Mouse (Mus musculus) bone marrow macrophage, adult 2 months (primary cell): ENCODE results near the gene Vamp9. TPM values are rescaled to one million over a fixed set of nuclear protein-coding genes. Genes with fewer than 3 reads are reported as not detected.

Experiments
- H3K27ac ChIP-seq: 2 replicates; pipeline ENCODE4 v1.5.1; 2012; ENCODE audit warnings: low read depth, low read length; ENCODE audit not compliant: insufficient read depth
- H3K4me1 ChIP-seq: 2 replicates; pipeline ENCODE4 v1.6.1; 2012; ENCODE audit warnings: low read length; ENCODE audit not compliant: control insufficient read depth, insufficient read depth
- H3K4me3 ChIP-seq: 2 replicates; pipeline ENCODE4 v1.5.1; 2012; ENCODE audit warnings: mild to moderate bottlenecking, low read length, moderate library complexity; ENCODE audit not compliant: insufficient read depth
- CTCF ChIP-seq: IDR thresholded peaks from 2 replicates; pipeline ENCODE4 v1.5.1; 2012; ENCODE audit warnings: low read depth, mild to moderate bottlenecking, low read length, moderate library complexity
- POLR2A ChIP-seq: IDR thresholded peaks from 2 replicates; pipeline ENCODE4 v1.6.1; 2012; ENCODE audit warnings: mild to moderate bottlenecking, low read depth, low read length, borderline replicate concordance
- polyA plus RNA-seq: library from polyadenylated mRNA; stranded (reverse); fragments of >200 nt; gene quantifications from 2 replicates; pipeline ENCODE4 v1.2.4, GENCODE M21; 2012; ENCODE audit not compliant: missing spikeins, insufficient read depth, insufficient read length

Vamp9 gene
- polyA plus RNA-seq, 1 experiment, result not detected

DNA sequence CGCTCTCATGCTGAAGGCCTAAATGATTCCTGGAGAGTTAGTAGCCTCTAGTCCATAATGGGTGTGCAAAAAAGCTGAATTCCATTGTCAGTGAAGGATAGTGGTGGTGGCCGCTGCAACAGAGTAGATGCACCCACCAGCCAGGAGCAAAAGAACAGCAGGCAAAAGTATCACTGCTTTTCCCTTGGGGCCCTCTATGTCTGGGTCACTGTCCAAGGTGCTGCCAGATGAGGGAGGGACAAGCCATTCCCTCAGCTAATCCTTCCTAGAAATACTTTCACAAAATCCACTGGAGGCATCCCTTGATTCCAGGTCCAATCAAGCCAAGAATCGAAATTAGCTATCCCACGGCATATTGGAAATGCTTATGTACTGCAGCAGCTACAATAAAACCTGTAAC is 22.0 kb upstream of the Vamp9 start:
- TF ChIP-seq CTCF (no peak), POLR2A (no peak)
- H3K4me3 ChIP-seq, result no peak overlapping the region
- H3K27ac ChIP-seq, result no peak overlapping the region
- H3K4me1 ChIP-seq, result no peaks in the 10 kb centered on the region

DNA sequence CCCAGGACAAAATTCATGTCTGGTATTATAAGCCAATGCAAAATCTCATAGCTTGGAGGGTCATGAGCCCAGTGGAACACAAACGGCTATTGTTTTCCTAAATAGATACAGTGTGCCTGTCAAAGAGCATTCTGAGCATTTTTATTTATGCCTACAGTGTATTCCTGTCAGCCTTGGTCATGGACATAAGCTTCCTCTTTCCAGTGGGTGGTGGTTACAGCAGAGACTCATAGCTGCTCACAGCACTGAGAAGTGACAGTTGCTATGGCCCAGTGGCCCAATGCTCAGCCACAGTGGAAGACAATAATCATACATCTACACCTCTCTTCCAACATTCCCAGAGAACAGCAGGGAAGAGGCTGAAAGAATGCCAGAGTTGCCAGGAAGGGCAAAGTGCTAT is 18.9 kb upstream of the Vamp9 start:
- no peak overlapping the region for H3K4me3 ChIP-seq
- no peaks in the 10 kb centered on the region for H3K4me1 ChIP-seq
- TF ChIP-seq POLR2A (no peak), CTCF (no peak)
- H3K27ac ChIP-seq, result no peak overlapping the region

DNA sequence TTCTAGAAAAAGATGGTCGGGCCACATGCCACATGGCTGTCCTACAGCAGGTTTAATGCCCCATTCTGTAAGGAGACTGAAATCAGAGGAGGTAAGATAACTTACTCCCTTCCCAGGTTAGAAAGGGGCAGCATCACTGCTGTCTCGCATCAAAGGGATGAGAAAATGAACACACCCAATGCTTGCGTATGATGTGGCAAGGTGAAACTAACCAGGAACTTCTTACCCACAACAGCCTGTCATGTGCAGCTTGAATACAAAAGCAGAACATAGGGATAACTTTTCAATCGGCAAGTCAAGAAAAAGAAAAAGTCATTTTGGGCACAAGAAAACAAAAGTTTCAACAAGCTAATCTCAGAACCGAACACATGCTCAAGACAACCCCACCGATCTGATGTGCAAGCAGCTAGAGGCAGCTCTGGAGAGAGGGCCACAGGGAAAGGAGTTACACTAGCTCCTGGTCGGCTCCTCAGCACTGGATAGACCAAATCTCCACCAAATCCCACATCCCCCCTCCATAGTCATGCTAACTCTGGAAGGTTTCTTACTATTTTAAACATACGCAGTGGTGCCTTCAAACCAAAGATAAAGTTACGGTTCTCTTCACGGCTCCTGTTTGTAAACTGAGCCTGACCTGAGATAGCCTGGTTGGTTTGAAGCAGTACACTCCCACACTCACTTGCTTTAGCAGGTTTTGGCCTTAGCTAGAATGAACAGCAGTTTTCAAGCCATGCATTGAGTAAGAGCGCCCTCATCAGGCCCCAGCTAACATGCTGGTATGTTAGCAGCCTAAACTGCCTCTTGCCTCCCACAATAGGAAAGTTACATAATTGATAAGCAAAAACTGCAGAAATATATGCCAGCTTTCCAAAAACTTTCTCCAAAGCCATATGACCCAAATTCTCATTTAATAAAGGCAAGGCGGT is 14.3 kb upstream of the Vamp9 start:
- Histone ChIP-seq H3K4me3 (no peak overlapping the region), H3K27ac (no peak overlapping the region), H3K4me1 (no peaks in the 10 kb centered on the region)
- no peak for TF ChIP-seq POLR2A
- no peak for TF ChIP-seq CTCF

DNA sequence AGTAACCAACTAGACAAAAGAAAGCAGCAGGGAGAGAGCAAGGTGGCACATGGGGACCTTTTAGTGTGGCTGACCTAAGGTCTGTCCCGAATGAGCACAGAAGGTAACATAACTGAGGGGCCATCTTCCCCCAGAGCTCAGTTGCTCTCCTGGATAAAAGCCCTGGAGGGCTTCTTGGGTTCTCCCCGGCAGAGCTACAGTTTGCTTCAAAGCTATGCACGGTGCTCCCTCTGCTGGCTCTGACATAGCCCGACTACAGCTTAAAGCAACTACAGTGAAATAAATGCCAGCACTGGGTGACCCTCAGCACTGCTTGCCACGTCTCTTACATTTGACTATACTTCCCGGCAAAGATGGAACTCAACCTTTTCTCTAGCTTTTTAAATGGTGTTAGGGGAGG is 6.0 kb upstream of the Vamp9 start:
- Histone ChIP-seq H3K4me1 (no peaks in the 10 kb centered on the region), H3K27ac (no peak overlapping the region), H3K4me3 (no peak overlapping the region)
- TF ChIP-seq POLR2A (no peak), CTCF (no peak)

DNA sequence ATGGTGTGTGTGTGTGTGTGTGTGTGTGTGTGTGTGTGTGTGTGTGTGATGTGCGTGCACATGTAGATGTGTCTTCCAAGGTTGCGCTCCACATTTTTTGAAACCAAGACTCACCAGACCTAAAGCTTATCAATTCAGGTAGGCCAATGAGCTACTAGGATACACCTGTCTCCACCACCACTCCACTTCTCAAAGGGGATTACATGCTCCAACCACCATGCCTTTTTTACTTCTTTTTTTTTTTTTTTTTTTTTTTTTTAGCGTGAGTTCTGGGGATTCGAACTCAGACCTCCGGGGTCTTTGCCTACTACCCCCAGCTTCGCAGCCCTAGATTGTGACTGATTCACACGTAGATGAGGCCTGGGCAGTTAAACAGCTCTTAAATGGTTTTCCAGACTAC is 323 bp upstream of the Vamp9 start:
- no peak overlapping the region for H3K27ac ChIP-seq
- no peak for TF ChIP-seq POLR2A
- TF ChIP-seq CTCF, result no peak
- H3K4me1 ChIP-seq, result no peaks in the 10 kb centered on the region
- no peak overlapping the region for H3K4me3 ChIP-seq

DNA sequence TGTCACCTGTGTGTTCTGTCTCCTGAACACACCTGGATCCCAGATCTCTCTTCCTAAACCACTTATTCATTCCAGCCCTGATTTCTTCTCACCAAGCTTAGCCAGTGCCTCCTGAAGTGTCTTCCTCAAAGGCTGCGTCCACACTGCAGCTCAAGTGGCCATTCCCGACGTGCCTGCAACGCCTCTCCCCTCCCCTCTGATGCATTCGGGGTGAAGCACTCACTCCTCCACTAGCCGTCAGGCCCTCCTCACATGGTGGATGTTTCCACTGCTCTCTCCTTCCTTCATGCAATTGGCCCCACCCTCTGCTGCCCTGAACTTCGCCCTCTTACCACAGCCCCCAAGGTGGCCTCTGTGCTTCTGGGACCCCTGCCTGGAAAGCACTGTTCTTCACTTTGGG is 9.4 kb downstream of the Vamp9 start:
- H3K4me1 ChIP-seq, result no peaks in the 10 kb centered on the region
- TF ChIP-seq POLR2A, result no peak
- no peak for TF ChIP-seq CTCF
- no peak overlapping the region for H3K4me3 ChIP-seq
- H3K27ac ChIP-seq, result no peak overlapping the region

DNA sequence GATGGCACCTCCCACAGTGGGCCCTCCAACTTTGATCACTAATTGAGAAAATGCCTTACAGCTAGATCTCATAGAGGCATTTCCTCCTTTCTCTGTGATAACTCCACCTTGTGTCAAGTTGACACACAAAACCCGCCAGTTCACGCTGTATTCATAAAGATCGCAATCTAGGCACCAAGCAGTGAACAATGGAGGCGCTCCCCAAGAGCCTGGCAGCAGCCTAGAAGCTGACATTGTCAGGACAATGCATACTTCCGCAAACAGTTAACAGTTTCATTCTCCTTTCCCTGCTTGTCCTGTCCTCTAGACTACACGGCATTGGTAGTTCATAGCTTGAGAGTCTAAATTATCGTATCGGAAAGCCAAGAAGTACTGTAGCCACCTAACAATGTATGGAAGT is 16.0 kb downstream of the Vamp9 start:
- Histone ChIP-seq H3K27ac (no peak overlapping the region), H3K4me3 (no peak overlapping the region), H3K4me1 (no peaks in the 10 kb centered on the region)
- TF ChIP-seq CTCF (no peak), POLR2A (no peak)

DNA sequence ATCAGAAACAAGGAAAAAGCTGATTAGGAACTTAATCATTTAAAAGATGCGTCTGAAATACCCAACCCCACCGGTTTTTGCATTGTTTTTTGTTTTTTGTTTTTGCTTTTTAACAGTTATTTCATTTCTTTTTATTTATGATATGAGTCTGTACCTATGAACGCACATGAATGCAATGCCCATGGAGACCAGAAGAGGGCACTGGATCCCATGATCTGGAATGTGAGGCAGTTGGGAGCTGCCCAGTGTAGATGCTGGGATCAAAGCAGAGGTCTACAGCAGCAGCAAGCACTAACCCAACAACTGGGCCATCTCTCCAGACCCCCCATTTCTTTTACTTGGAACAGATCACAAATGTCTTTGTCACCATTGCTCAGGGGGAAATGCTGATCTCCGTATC is 21.9 kb downstream of the Vamp9 start:
- Histone ChIP-seq H3K27ac (no peak overlapping the region), H3K4me1 (no peaks in the 10 kb centered on the region), H3K4me3 (no peak overlapping the region)
- TF ChIP-seq POLR2A (no peak), CTCF (peak; percentile 72)

DNA sequence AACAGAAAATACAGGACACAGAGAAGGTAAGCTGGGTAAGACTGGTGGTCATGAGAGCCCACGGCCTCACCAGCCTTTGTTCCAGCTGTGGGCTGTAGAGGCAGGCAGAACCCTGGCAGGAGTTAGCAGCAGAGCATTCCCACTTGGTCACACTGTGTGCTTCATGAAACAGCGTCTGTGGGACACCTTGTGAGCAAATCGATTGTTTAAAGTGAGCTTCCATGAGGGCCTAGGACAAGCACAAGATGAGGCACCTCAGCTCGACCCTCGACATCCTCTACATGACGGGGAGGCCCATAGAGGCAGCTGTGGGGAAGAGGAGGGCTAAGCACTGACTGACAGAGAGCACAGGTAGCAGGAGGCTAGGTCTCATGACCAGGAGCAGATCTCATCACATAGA is 25.9 kb downstream of the Vamp9 start:
- H3K27ac ChIP-seq, result no peak overlapping the region
- TF ChIP-seq POLR2A (no peak), CTCF (no peak)
- no peak overlapping the region for H3K4me3 ChIP-seq
- H3K4me1 ChIP-seq, result no peaks in the 10 kb centered on the region

DNA sequence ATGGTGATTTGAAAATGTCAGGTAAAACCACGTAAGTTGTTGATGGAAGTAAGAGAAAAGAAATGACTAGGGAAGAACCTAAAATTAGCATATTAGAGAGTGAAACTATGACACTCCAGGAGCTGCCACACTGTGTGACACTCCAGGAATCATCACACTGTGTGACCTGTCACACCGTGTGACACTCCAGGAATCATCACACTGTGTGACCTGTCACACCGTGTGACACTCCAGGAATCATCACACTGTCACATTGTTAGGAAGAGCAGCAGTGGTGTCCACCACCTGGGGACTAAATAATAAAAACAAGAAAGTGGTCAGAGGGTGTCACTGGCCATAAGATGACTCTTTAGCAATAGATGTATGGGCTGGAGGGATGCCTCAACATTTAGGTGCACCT is 33.4 kb downstream of the Vamp9 start:
- no peaks in the 10 kb centered on the region for H3K4me1 ChIP-seq
- H3K27ac ChIP-seq, result no peak overlapping the region
- no peak overlapping the region for H3K4me3 ChIP-seq
- TF ChIP-seq CTCF, result no peak
- TF ChIP-seq POLR2A, result no peak
